Mouse (Mus musculus): ENCODE measurements around the gene Dscam.

GRCm38 (mm10) chr16:96927408-96927807 lies 243.1 kb downstream of the Dscam start:
- no peak for TF ChIP-seq CTCF (IDR thresholded peaks at IDR 0.05; ENCODE audit: low read depth, low read length)
- no peak for TF ChIP-seq POLR2A (IDR thresholded peaks at IDR 0.05; ENCODE audit: borderline replicate concordance, low read depth, low read length)
